Mouse (Mus musculus) cortical plate, adult 2 months (tissue): ENCODE results near the gene Pdia4.

Source experiments
- CTCF ChIP-seq: fragments of 200-500 bp; IDR thresholded peaks from 2 replicates; pipeline ENCODE4 v1.5.1; 2011; ENCODE audit warnings: mild to moderate bottlenecking, control low read depth, low read length; ENCODE audit not compliant: insufficient read depth; ENCODE audit errors: extremely low read depth
- POLR2A ChIP-seq: fragments of 200-500 bp; IDR thresholded peaks from 2 replicates; pipeline ENCODE4 v1.6.1; 2011; ENCODE audit warnings: mild to moderate bottlenecking, low read length, control low read depth; ENCODE audit not compliant: insufficient read depth; ENCODE audit errors: extremely low read depth

GRCm38 (mm10) chr6:47819626-47820325 lies 6.5 kb upstream of the Pdia4 start:
- TF ChIP-seq CTCF (no peak), POLR2A (no peak)
